24 mouse cellular contexts compared by ENCODE assay signal in the genomic region with DNA sequence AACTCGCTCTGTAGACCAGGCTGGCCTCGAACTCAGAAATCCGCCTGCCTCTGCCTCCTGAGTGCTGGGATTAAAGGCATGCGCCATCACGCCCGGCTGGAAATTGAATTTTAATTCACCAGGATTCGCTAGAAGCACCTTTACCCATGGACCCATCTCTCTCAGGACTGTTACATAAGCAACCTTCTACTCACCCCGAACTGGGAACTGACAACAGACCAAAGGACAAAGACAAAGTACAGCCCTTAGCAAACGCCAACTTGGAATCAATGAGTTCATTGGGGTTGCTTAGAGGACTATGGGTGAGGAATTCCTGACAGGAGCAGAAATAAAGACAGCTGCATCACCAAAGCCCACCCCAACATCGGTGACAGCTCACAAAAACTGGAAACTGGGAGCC. TPM values are rescaled to one million over a fixed set of nuclear protein-coding genes. Genes with fewer than 3 reads are reported as not detected.
DNase-seq lines count a peak whose midpoint lies in the region; ATAC-seq and TF ChIP-seq lines count a peak whose summit lies in the region.
"Had no signal": no experiment of that assay in that cellular context is flagged by ENCODE, and none has a peak within 500 bp of the region (broad histone marks: within the 10 kb centered on the region; RNA-seq: fewer than 3 reads in every experiment).

No protein-coding gene starts in this region.

- no peaks in the 10 kb centered on the region for H3K36me3 ChIP-seq in kidney, embryonic 16.5 days (ENCODE audit: insufficient read depth, low read length)
- H3K36me3 ChIP-seq in small intestine, adult 2 months (ENCODE audit: control insufficient read depth, insufficient read depth, low read length), result no peaks in the 10 kb centered on the region
- H3K36me3 ChIP-seq: embryonic facial prominence, embryonic 10.5 days; heart, embryonic 10.5 days; hindbrain, embryonic 13.5 days had no signal

- no peak overlapping the region for H3K9ac ChIP-seq in kidney, embryonic 16.5 days (replicated peaks; ENCODE audit: low read length)
- H3K9ac ChIP-seq: forebrain, embryonic 13.5 days; forebrain, postnatal 0 days; hindbrain, embryonic 13.5 days had no signal

- no peak overlapping the region for H3K4me3 ChIP-seq in kidney, embryonic 16.5 days (ENCODE audit: low read length)
- no peak overlapping the region for H3K4me3 ChIP-seq in small intestine, adult 2 months (ENCODE audit: low read depth, low read length)
- H3K4me3 ChIP-seq: embryonic facial prominence, embryonic 10.5 days; forebrain, embryonic 13.5 days; heart, embryonic 10.5 days; hindbrain, embryonic 13.5 days had no signal

- WGBS in kidney, embryonic 16.5 days, result 91% methylated on average over 10 of the region's 10 CpGs
- WGBS in small intestine, adult 2 months, result 81% methylated on average over 10 of the region's 10 CpGs

- H3K4me1 ChIP-seq in kidney, embryonic 16.5 days (ENCODE audit: insufficient read depth, low read length), result peaks cover 17% of the 10 kb centered on the region
- peaks cover 7% of the 10 kb centered on the region; the same call in 1 of the 2 replicates for H3K4me1 ChIP-seq in small intestine, adult 2 months (ENCODE audit: control insufficient read depth, insufficient read depth, insufficient read length, low read length)

- no peak overlapping the region for H3K4me2 ChIP-seq in kidney, embryonic 16.5 days (replicated peaks; ENCODE audit: low read depth, low read length)
- H3K4me2 ChIP-seq: forebrain, embryonic 13.5 days; hindbrain, embryonic 13.5 days had no signal

- TF ChIP-seq CTCF in small intestine, adult 2 months (IDR thresholded peaks at IDR 0.05; ENCODE audit: extremely low read depth, insufficient read length, insufficient replicate concordance, low read depth, low read length), result no peak

- no peaks in the 10 kb centered on the region for H3K27me3 ChIP-seq in kidney, embryonic 16.5 days (ENCODE audit: insufficient read depth, low read length)
- H3K27me3 ChIP-seq in small intestine, adult 2 months (ENCODE audit: control insufficient read depth, insufficient read depth, low read length), result no peaks in the 10 kb centered on the region
- H3K27me3 ChIP-seq: Patski had no signal

- no peak overlapping the region for H3K27ac ChIP-seq in kidney, embryonic 16.5 days (ENCODE audit: low read length)
- peak overlapping the region; percentile 77 for H3K27ac ChIP-seq in small intestine, adult 2 months (ENCODE audit: insufficient read depth, low read depth, low read length)
- H3K27ac ChIP-seq: embryonic facial prominence, embryonic 10.5 days; forebrain, embryonic 13.5 days; heart, embryonic 10.5 days; hindbrain, embryonic 13.5 days had no signal

- ATAC-seq in kidney, embryonic 16.5 days (ENCODE audit: low FRiP score, low TSS enrichment), result no peak
- ATAC-seq: activated CD4-positive, CD25-positive, alpha-beta regulatory T cell, adult 4 months; forebrain, embryonic 13.5 days; forebrain, postnatal 0 days; Patski had no signal

- DNase-seq in kidney, adult 11 months, result peak; percentile 79
- DNase-seq in kidney, postnatal 4 days, result no peak
- DNase-seq in kidney, adult 9 months, result peak; percentile 91
- DNase-seq in thymus, postnatal 4 days, result peak; percentile 19
- DNase-seq in thymus, postnatal 14 days, result no peak
- no peak for DNase-seq in embryo, embryonic 11 days
- DNase-seq: adrenal gland, postnatal 14 days; cerebellum, adult 11-12 months; cerebellum, adult 9-11 months; cerebellum, postnatal 36 days; forebrain, postnatal 0 days; gastrocnemius, postnatal 36 days; heart, adult 11 months; heart, postnatal 14 days had no signal

- TF ChIP-seq POLR2A in small intestine, adult 2 months (IDR thresholded peaks at IDR 0.05; ENCODE audit: low read depth, low read length), result no peak

- H3K9me3 ChIP-seq in kidney, embryonic 16.5 days (ENCODE audit: low read length), result no peaks in the 10 kb centered on the region
- H3K9me3 ChIP-seq: embryonic facial prominence, embryonic 10.5 days; forebrain, embryonic 13.5 days; heart, embryonic 10.5 days; hindbrain, embryonic 13.5 days had no signal

RNA-seq across cellular contexts. Expression of a gene that starts 1.0 kb away (rescaled TPM):
- polyA plus RNA-seq in kidney, embryonic 16.5 days (2015; fragmentation: Nextera tagmentation; extraction: Ambion mirVana), result 1.1 and 1.5 TPM in 2 replicates
- polyA plus RNA-seq in small intestine, adult 2 months (2012; rRNA removed), result 1.8 and 3.8 TPM in 2 replicates
- polyA plus RNA-seq: forebrain, embryonic 13.5 days had no signal

RNA-seq across cellular contexts. Expression of a gene that starts 8.6 kb away (rescaled TPM):
- not detected in 2 replicates for polyA plus RNA-seq in kidney, embryonic 16.5 days (2015; fragmentation: Nextera tagmentation; extraction: Ambion mirVana)
- not detected in 2 replicates for polyA plus RNA-seq in small intestine, adult 2 months (2012; rRNA removed)
- polyA plus RNA-seq: C2C12; embryonic facial prominence, embryonic 10.5 days; embryonic facial prominence, embryonic 14.5 days; forebrain, embryonic 13.5 days; forebrain, postnatal 0 days; heart, embryonic 10.5 days; hindbrain, embryonic 13.5 days; Patski had no signal

Comparison
In these comparisons a context has a peak if more than half of its experiments do, and no peak if none do; other contexts are left out.
1. DNase-seq: peak in kidney, adult 11 months (single experiment), kidney, adult 9 months (single experiment) and thymus, postnatal 4 days (single experiment); none in kidney, postnatal 4 days (0 of 2), thymus, postnatal 14 days (single experiment) and embryo, embryonic 11 days (single experiment).